Comparison of ENCODE assay signal across 15 mouse cellular contexts in genomic region chr13:52874338-52874737, GRCm38 (mm10).
"Had no signal": no experiment of that assay in that cellular context is flagged by ENCODE, and none has a peak within 500 bp of the region (broad histone marks: within the 10 kb centered on the region; RNA-seq: fewer than 3 reads in every experiment).

No protein-coding gene starts in this region.

- H3K9me3 ChIP-seq: liver, embryonic 13.5 days; midbrain, embryonic 10.5 days; midbrain, embryonic 15.5 days had no signal

- H3K27me3 ChIP-seq: liver, embryonic 13.5 days; midbrain, embryonic 15.5 days had no signal

- H3K27ac ChIP-seq: kidney, postnatal 0 days; left cerebral cortex, adult 2 months; liver, embryonic 13.5 days; midbrain, embryonic 10.5 days; midbrain, embryonic 15.5 days; stomach, postnatal 0 days had no signal

- H3K36me3 ChIP-seq: liver, embryonic 13.5 days; midbrain, embryonic 10.5 days; midbrain, embryonic 15.5 days had no signal

- H3K4me1 ChIP-seq: liver, embryonic 13.5 days had no signal

- DNase-seq: kidney, adult 2 months; layer of hippocampus, postnatal 36 days; liver, embryonic 13.5 days; lung, adult 2 months; lung, postnatal 14 days; lung, postnatal 4 days; right cerebral cortex, adult 18-20 months; thymus, adult 2 months; thymus, postnatal 14 days; thymus, postnatal 4 days had no signal

- H3K4me3 ChIP-seq: left cerebral cortex, adult 2 months; liver, embryonic 13.5 days; midbrain, embryonic 10.5 days; midbrain, embryonic 15.5 days had no signal

- ATAC-seq: midbrain, embryonic 15.5 days had no signal

- H3K9ac ChIP-seq: liver, embryonic 13.5 days; midbrain, embryonic 15.5 days had no signal
